Mouse (Mus musculus): ENCODE measurements at regions not wholly inside any gene's neighbourhood (a gene's known extent, or its start where the extent isn't known, plus 50 kb on each side); places are given as distances from the start of the nearest gene placed in this dataset.

DNA sequence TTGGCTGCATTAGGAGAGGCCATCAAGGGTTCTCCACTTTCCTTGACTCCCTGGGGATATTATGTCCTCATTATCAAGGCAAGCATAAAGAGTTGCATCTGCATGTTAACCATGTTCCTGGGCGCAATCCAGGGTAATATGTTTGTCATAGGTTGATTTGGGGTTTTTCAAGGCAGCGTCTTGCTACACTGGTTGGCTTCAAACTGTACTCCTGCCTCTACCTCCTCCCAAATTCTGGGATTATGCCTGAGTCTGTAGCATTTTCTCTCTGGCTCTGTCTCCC is 65.1 kb upstream of the Med13l start:
- DNase-seq = no peak

DNA sequence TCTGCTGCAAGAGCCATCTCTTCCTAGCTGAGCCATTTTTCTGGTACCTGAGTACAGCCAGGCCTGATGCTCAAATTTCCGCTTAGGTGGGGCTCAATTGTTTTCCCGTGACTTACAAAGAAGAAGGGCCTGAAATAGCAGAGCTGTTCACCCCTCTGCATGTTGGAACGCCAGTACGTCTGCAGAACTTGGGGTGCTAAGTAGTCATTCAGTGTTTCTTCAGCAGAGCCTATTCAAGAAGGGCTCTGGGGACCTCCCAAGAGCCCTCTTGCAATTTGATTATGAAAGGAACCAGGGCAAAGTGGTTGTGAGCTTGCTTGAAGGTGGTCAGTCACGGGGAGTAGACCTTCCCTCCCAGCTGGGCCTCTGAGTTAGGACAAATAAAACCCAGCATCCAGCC is 58.9 kb upstream of the Med13l start:
- no peak for DNase-seq

DNA sequence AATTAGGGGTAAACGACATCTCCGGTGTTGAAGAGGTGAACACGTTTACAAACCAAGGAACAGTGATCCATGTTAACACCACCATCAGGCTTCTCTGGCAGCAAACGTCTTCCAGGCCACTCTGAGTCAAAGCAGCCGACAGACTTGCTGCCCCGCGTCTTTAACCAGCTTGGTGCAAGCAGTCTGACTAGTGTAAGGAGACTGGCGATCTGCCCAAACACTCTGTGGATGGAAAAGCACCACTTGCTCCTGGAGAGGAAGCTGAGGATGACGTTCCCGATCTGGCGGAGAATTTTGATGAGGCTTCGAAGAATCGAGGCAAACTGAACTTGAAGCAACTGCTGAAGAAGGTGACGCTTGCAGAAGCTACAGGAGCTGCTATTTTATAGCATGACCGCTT is 57.5 kb upstream of the Med13l start:
- no peak for DNase-seq

DNA sequence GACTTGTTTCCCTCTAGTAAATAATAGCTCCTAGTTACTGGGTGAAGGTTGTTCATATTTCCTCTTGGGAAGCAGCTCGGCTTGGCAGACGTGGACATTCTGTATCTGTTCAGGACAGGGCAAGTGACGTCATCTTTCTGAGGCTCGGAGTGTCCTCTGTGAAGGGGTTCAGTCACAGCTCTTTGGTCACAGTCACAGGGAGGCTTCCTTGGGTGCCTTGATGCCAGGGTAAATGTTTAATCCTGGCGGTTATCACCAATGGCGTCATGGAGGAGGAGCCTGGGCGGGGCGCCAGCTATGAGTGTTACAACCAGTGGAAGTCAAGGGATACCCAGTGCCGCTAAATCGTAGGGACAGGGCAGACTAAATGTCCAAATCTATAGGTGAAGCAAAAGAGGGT is 56.3 kb upstream of the Med13l start:
- peak; percentile 24 for DNase-seq

DNA sequence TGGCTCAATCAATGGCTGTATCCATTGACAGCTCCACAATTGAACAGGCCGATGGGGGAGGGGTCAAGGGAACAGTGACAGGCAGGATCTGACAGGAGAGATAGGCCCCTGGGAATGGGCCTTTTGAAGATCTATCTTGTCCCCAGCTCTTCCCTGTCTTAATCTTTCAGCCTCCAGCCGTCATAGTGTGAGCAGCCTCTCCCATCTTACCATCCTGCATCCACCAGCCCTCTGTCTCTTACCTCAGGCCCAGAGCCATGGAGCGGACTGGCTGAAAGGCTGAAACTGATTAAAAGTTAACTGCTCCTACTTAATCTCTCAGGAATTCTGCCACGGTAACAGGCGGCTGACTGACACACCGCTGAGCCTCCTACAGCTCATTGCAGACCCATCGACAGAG is 55.6 kb upstream of the Med13l start:
- no peak for DNase-seq

DNA sequence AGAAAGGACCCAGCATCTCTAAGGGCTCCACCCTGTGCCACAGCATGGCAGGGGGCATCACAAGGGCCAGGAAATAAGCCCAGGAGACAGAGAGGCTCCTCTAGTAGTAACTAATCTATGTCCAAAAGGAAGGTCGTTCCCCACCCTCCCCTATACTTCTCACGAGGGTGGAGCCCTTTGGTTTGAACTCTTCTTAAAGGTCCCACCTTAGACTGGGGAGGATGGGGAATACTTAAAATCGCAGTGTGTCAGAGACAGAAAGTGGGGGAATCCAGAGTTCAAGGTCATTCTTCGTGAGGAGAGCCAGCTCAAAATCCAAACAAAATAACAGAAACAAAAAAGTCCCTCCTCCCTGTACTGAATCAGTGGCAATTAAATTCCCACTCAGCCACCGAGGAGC is 50.6 kb upstream of the Med13l start:
- no peak for DNase-seq

Small RNA genes in the stretch of these regions (microRNA-seq; reads per million reads assigned to microRNA genes)
- gene Gm26455 = 0 reads per million in 2 experiments

Measured in adrenal gland, postnatal 25 days (tissue).